Mouse (Mus musculus) MEL (cell line): Measurements from ENCODE around the gene Slc7a8.
A peak's percentile ranks its signal among the peaks of the same experiment; 100 is the strongest.

Experiments
- CHD1 ChIP-seq: IDR thresholded peaks from 2 replicates; pipeline ENCODE4 v1.6.1; 2012; ENCODE audit warnings: low read depth, mild to moderate bottlenecking, inconsistent platforms, low read length, improper control_type of control experiment
- HCFC1 ChIP-seq: IDR thresholded peaks from 2 replicates; pipeline ENCODE4 v1.6.1; 2012; ENCODE audit warnings: low read depth, mild to moderate bottlenecking, inconsistent platforms, low read length, improper control_type of control experiment, moderate library complexity
- MYC ChIP-seq: IDR thresholded peaks from 2 replicates; pipeline ENCODE4 v1.6.1; 2011; ENCODE audit warnings: low read depth, mild to moderate bottlenecking, low read length, improper control_type of control experiment, moderate library complexity
- NELFE ChIP-seq: IDR thresholded peaks from 2 replicates; pipeline ENCODE4 v1.6.1; 2011; ENCODE audit warnings: low read depth, low read length, improper control_type of control experiment
- RAD21 ChIP-seq: IDR thresholded peaks from 2 replicates; pipeline ENCODE4 v1.6.1; 2011; ENCODE audit warnings: mild to moderate bottlenecking, low read depth, low read length, improper control_type of control experiment
- TCF12 ChIP-seq: IDR thresholded peaks from 2 replicates; pipeline ENCODE4 v1.6.1; 2014; ENCODE audit warnings: low read depth, mild to moderate bottlenecking, inconsistent platforms, low read length, improper control_type of control experiment, moderate library complexity

- no peak for TF ChIP-seq RAD21
- no peak for TF ChIP-seq HCFC1
- TF ChIP-seq MYC, result no peak
- no peak for TF ChIP-seq CHD1
- peak; percentile 88 for TF ChIP-seq TCF12
- TF ChIP-seq NELFE, result no peak
These were observed 67.1 kb downstream of the Slc7a8 start for GRCm38 (mm10) chr14:54714617-54715081.
